In genomic region chr9:75477212-75477611, GRCm38 (mm10) we compare ENCODE assay signal across 27 mouse cellular contexts. TPM values are rescaled to one million over a fixed set of nuclear protein-coding genes. Genes with fewer than 3 reads are reported as not detected.
DNase-seq lines count a peak whose midpoint lies in the region; ATAC-seq and TF ChIP-seq lines count a peak whose summit lies in the region.
"Had no signal": no experiment of that assay in that cellular context is flagged by ENCODE, and none has a peak within 500 bp of the region (broad histone marks: within the 10 kb centered on the region; RNA-seq: fewer than 3 reads in every experiment).

No protein-coding gene starts in this region.

- TF ChIP-seq RAD21 in MEL (IDR thresholded peaks at IDR 0.05; ENCODE audit: low read depth, low read length): no peak

- TF ChIP-seq POLR2A in MEL (IDR thresholded peaks at IDR 0.05; ENCODE audit: control insufficient read depth in 1 of 2, insufficient read depth in 1 of 2, low read depth in 1 of 2, low read length in 2 of 2, poor library complexity in 1 of 2): no peak

- 65% methylated on average over 3 of the region's 3 CpGs for WGBS in heart, embryonic 11.5 days (ENCODE audit: insufficient replicate concordance)

- no peaks in the 10 kb centered on the region for H3K4me1 ChIP-seq in MEL (ENCODE audit: control insufficient read depth in 1 of 2, insufficient read depth in 2 of 2, low read length in 2 of 2)
- no peaks in the 10 kb centered on the region for H3K4me1 ChIP-seq in heart, embryonic 11.5 days (ENCODE audit: control insufficient read depth, insufficient read depth, low read length)
- H3K4me1 ChIP-seq: heart, embryonic 12.5 days; heart, embryonic 15.5 days had no signal

- TF ChIP-seq CTCF in MEL (IDR thresholded peaks at IDR 0.05 in 2 of 3, conservative IDR thresholded peaks at IDR 0.05 in 1 of 3; ENCODE audit: control insufficient read depth in 1 of 3, insufficient read depth in 1 of 3, low read depth in 2 of 3, low read length in 3 of 3, poor library complexity in 1 of 3, severe bottlenecking in 1 of 3): no peak

- no peaks in the 10 kb centered on the region for H3K36me3 ChIP-seq in MEL (ENCODE audit: control insufficient read depth in 1 of 2, insufficient read depth in 2 of 2, low read length in 2 of 2)
- H3K36me3 ChIP-seq in heart, embryonic 11.5 days (ENCODE audit: control insufficient read depth, insufficient read depth, low read length): 0 out of 2 replicates have a peak, but pooled peaks cover 4% of the 10 kb centered on the region

- peak; percentile 40 for DNase-seq in MEL (ENCODE audit: low read depth, low spot score)
- no peak for DNase-seq in spleen, adult 18-20 months
- DNase-seq in left cerebral cortex, postnatal 25 days (ENCODE audit: low spot score in 2 of 2): no peak
- DNase-seq: adrenal gland, postnatal 10 days; adrenal gland, postnatal 36 days; cerebellum, adult 2 months; cerebellum, adult 9-11 months; cerebellum, postnatal 36 days; gastrocnemius, postnatal 10 days; gastrocnemius, postnatal 36 days; heart, adult 11 months; heart, postnatal 10 days; heart, postnatal 36 days had no signal

- ATAC-seq in hematopoietic stem cell, adult 5-6 weeks (replicated peaks in 1 of 2; ENCODE audit: insufficient read depth in 1 of 2, low FRiP score in 2 of 2, low TSS enrichment in 1 of 2, low read depth in 1 of 2, poor library complexity in 2 of 2, severe bottlenecking in 2 of 2): peak; percentile 91 to 93
- ATAC-seq in megakaryocyte progenitor cell, adult 5-6 weeks (replicated peaks; ENCODE audit: poor library complexity): peak; percentile 88
- no peak for ATAC-seq in heart, embryonic 11.5 days (replicated peaks; ENCODE audit: insufficient number of reproducible peaks, low FRiP score, low TSS enrichment)
- ATAC-seq: activated CD4-positive, CD25-positive, alpha-beta regulatory T cell, adult 4 months; forebrain, embryonic 13.5 days; forebrain, embryonic 16.5 days; hindbrain, postnatal 0 days; inflammation-experienced regulatory T-cells, adult 6 months; intestine, embryonic 16.5 days had no signal

- H3K79me2 ChIP-seq in MEL (ENCODE audit: control insufficient read depth, insufficient read depth, low read length, poor library complexity): no peaks in the 10 kb centered on the region

- H3K9ac ChIP-seq in MEL (ENCODE audit: control insufficient read depth, low read depth, low read length, poor library complexity, severe bottlenecking): no peak overlapping the region
- no peak overlapping the region for H3K9ac ChIP-seq in heart, embryonic 11.5 days (ENCODE audit: low read depth, low read length)
- H3K9ac ChIP-seq: forebrain, embryonic 13.5 days; heart, embryonic 12.5 days; heart, embryonic 15.5 days; hindbrain, embryonic 14.5 days had no signal

- intact Hi-C loops in left cerebral cortex, postnatal 25 days (cut with DNase I): no loop called here

- H3K9me3 ChIP-seq in MEL (replicated peaks; ENCODE audit: insufficient read depth, low read length): no peaks in the 10 kb centered on the region
- H3K9me3 ChIP-seq in heart, embryonic 11.5 days (replicated peaks; ENCODE audit: control insufficient read depth, low read length): no peaks in the 10 kb centered on the region
- H3K9me3 ChIP-seq: forebrain, embryonic 10.5 days; forebrain, embryonic 13.5 days; G1E; heart, embryonic 12.5 days; heart, embryonic 15.5 days had no signal

- H3K4me2 ChIP-seq in heart, embryonic 11.5 days: no peak overlapping the region
- H3K4me2 ChIP-seq: forebrain, embryonic 13.5 days; heart, embryonic 12.5 days; heart, embryonic 15.5 days; hindbrain, embryonic 14.5 days had no signal

- H3K4me3 ChIP-seq in MEL (ENCODE audit: control insufficient read depth in 1 of 2, insufficient read depth in 1 of 2, low read depth in 2 of 2, low read length in 2 of 2): no peak overlapping the region
- H3K4me3 ChIP-seq in heart, embryonic 11.5 days (ENCODE audit: low read depth, low read length): no peak overlapping the region
- H3K4me3 ChIP-seq: forebrain, embryonic 10.5 days; forebrain, embryonic 13.5 days; heart, embryonic 12.5 days; heart, embryonic 15.5 days had no signal

- no peak overlapping the region for H3K27ac ChIP-seq in MEL (ENCODE audit: control insufficient read depth, low read depth, low read length)
- H3K27ac ChIP-seq in heart, embryonic 11.5 days (ENCODE audit: low read depth, low read length): no peak overlapping the region
- H3K27ac ChIP-seq: forebrain, embryonic 13.5 days; heart, embryonic 15.5 days; hindbrain, embryonic 14.5 days; hindbrain, postnatal 0 days had no signal

- TF ChIP-seq EP300 in MEL (IDR thresholded peaks at IDR 0.05; ENCODE audit: low read depth in 1 of 2, low read length in 2 of 2): no peak

- H3K27me3 ChIP-seq in MEL (ENCODE audit: control insufficient read depth in 1 of 2, insufficient read depth in 2 of 2, low read length in 2 of 2): no peaks in the 10 kb centered on the region
- no peaks in the 10 kb centered on the region for H3K27me3 ChIP-seq in heart, embryonic 11.5 days (ENCODE audit: control insufficient read depth, insufficient read depth, low read length)
- H3K27me3 ChIP-seq: forebrain, embryonic 13.5 days; heart, embryonic 12.5 days; heart, embryonic 15.5 days had no signal

TF ChIP-seq in MEL, 35 proteins besides CTCF, POLR2A, EP300 and RAD21:
- TF ChIP-seq NRF1 (IDR thresholded peaks at IDR 0.05; ENCODE audit: insufficient read depth, low read depth, low read length, poor library complexity, severe bottlenecking) (no peak), MAX (IDR thresholded peaks at IDR 0.05; ENCODE audit: low read length) (no peak), USF1 (IDR thresholded peaks at IDR 0.05; ENCODE audit: low read depth, low read length) (no peak), BHLHE40 (IDR thresholded peaks at IDR 0.05; ENCODE audit: borderline replicate concordance, low read depth, low read length) (no peak), KAT2A (conservative IDR thresholded peaks at IDR 0.05; ENCODE audit: low read depth, low read length) (no peak), MXI1 (IDR thresholded peaks at IDR 0.05; ENCODE audit: low read depth, low read length) (no peak), MAFK (IDR thresholded peaks at IDR 0.05; ENCODE audit: borderline replicate concordance, low read depth, low read length) (no peak), SMC3 (IDR thresholded peaks at IDR 0.05; ENCODE audit: low read depth, low read length) (no peak), JUND (IDR thresholded peaks at IDR 0.05; ENCODE audit: low read depth, low read length) (no peak)

RNA-seq across cellular contexts. Expression of gene Leo1, which starts 35.9 kb away (rescaled TPM):
- total RNA-seq in MEL (2012; rRNA removed): 41.6 and 42.6 TPM in 2 replicates
- 10 to 100 TPM in 1 of 2 experiments, not detected in 1; 49.0 TPM for polyA plus RNA-seq in MEL (2012; ENCODE audit: insufficient read depth in 1 of 2, insufficient read length in 2 of 2, low read depth in 1 of 2, low replicate concordance in 2 of 2, missing spikeins in 1 of 2)
- 44.0 and 54.1 TPM in 2 replicates for total RNA-seq in hematopoietic stem cell, adult 5-6 weeks (2017)
- total RNA-seq in megakaryocyte progenitor cell, adult 5-6 weeks (2015): 20.1 and 24.1 TPM in 2 replicates
- total RNA-seq in megakaryocyte progenitor cell, adult 5-6 weeks (2017): 49.9 and 60.3 TPM in 2 replicates
- 10 to 100 TPM; 25.5 to 29.1 TPM for total RNA-seq in left cerebral cortex, postnatal 25 days (2021)
- polyA plus RNA-seq in heart, embryonic 11.5 days (2014; fragmentation: Nextera tagmentation; extraction: Ambion mirVana): 33.5 and 36.0 TPM in 2 replicates
